In genomic region chr17:84099737-84100136, GRCm38 (mm10) we compare ENCODE assay signal across 14 mouse cellular contexts.
DNase-seq lines count a peak whose midpoint lies in the region; ATAC-seq and TF ChIP-seq lines count a peak whose summit lies in the region.
"Had no signal": no experiment of that assay in that cellular context is flagged by ENCODE, and none has a peak within 500 bp of the region (broad histone marks: within the 10 kb centered on the region; RNA-seq: fewer than 3 reads in every experiment).

No protein-coding gene starts in this region.

- 0 out of 2 replicates have a peak overlapping the region, but pooled peaks have one; percentile 56 for H3K27ac ChIP-seq in kidney, embryonic 15.5 days
- 0 out of 2 replicates have a peak overlapping the region, but pooled peaks have one; percentile 12 for H3K27ac ChIP-seq in spleen, adult 2 months (ENCODE audit: insufficient read depth, low read length)
- peak overlapping the region; percentile 94 for H3K27ac ChIP-seq in macrophage
- H3K27ac ChIP-seq: limb, embryonic 12.5 days had no signal

- H3K79me2 ChIP-seq in macrophage (ENCODE audit: inconsistent target) = no peaks in the 10 kb centered on the region

- no peak overlapping the region for H3K9ac ChIP-seq in kidney, embryonic 15.5 days
- H3K9ac ChIP-seq: limb, embryonic 12.5 days; lung, embryonic 15.5 days had no signal

- H3K4me2 ChIP-seq in kidney, embryonic 15.5 days = no peak overlapping the region
- H3K4me2 ChIP-seq: limb, embryonic 12.5 days; lung, embryonic 15.5 days had no signal

- no peaks in the 10 kb centered on the region for H3K9me3 ChIP-seq in kidney, embryonic 15.5 days (replicated peaks)
- H3K9me3 ChIP-seq: G1E; limb, embryonic 12.5 days; lung, embryonic 15.5 days had no signal

- peaks cover 59% of the 10 kb centered on the region for H3K4me1 ChIP-seq in kidney, embryonic 15.5 days
- H3K4me1 ChIP-seq in spleen, adult 2 months (ENCODE audit: control insufficient read depth, insufficient read depth, insufficient read length) = peaks cover 14% of the 10 kb centered on the region; the same call in 1 of the 2 replicates

- no peak for TF ChIP-seq POLR2A in spleen, adult 2 months (IDR thresholded peaks at IDR 0.05; ENCODE audit: low read depth, low read length)

- peak; percentile 45 for DNase-seq in adrenal gland, postnatal 25 days
- no peak for DNase-seq in adrenal gland, adult 8-10 months
- DNase-seq in kidney, adult 18-20 months = no peak
- DNase-seq in spleen, adult 2 months (ENCODE audit: low read depth in 1 of 2, low spot score in 2 of 2) = no peak
- no peak for DNase-seq in spleen, postnatal 36 days (ENCODE audit: low spot score in 2 of 2)
- no peak for DNase-seq in embryo, embryonic 11 days
- DNase-seq: cerebellum, postnatal 25 days; thymus, postnatal 36 days had no signal

- no peak for ATAC-seq in kidney, embryonic 15.5 days (replicated peaks; ENCODE audit: low FRiP score)
- ATAC-seq: activated CD4-positive, CD25-positive, alpha-beta regulatory T cell, adult 4 months had no signal

- whole genome bisulfite sequencing in kidney, embryonic 15.5 days = 68% methylated on average over 9 of the region's 9 CpGs
- 63% methylated on average over 9 of the region's 9 CpGs for WGBS in spleen, adult 2 months
- WGBS in macrophage (ENCODE audit: missing documents) = 86% methylated on average over 9 of the region's 9 CpGs

- H3K27me3 ChIP-seq in kidney, embryonic 15.5 days = no peaks in the 10 kb centered on the region
- H3K27me3 ChIP-seq in spleen, adult 2 months (ENCODE audit: control insufficient read depth, insufficient read depth, low read length) = peaks cover 9% of the 10 kb centered on the region
- H3K27me3 ChIP-seq: lung, embryonic 15.5 days had no signal

- no peak overlapping the region for H3K4me3 ChIP-seq in kidney, embryonic 15.5 days (replicated peaks)
- no peak overlapping the region for H3K4me3 ChIP-seq in spleen, adult 2 months (ENCODE audit: extremely low read depth, insufficient read depth, insufficient read length)
- H3K4me3 ChIP-seq in macrophage (ENCODE audit: inconsistent target) = no peak overlapping the region
- H3K4me3 ChIP-seq: limb, embryonic 12.5 days; lung, embryonic 15.5 days had no signal

- no peaks in the 10 kb centered on the region for H3K36me3 ChIP-seq in kidney, embryonic 15.5 days
- no peaks in the 10 kb centered on the region for H3K36me3 ChIP-seq in spleen, adult 2 months (ENCODE audit: control insufficient read depth, insufficient read depth, low read length)
- H3K36me3 ChIP-seq in macrophage (ENCODE audit: inconsistent target) = no peaks in the 10 kb centered on the region
- H3K36me3 ChIP-seq: G1E; limb, embryonic 12.5 days; lung, embryonic 15.5 days had no signal

- no peak for TF ChIP-seq CTCF in spleen, adult 2 months (IDR thresholded peaks at IDR 0.05; ENCODE audit: extremely low read depth, insufficient read depth, insufficient read length, insufficient replicate concordance)

Comparison
In these comparisons a context has a peak if more than half of its experiments do, and no peak if none do; other contexts are left out.
1. H3K27ac ChIP-seq: peak in every context shown above with its lines; median percentile 94 in macrophage; 56 in kidney, embryonic 15.5 days; 12 in spleen, adult 2 months.